Mouse (Mus musculus): Measurements from ENCODE around the gene Tssk1. TPM values are rescaled to one million over a fixed set of nuclear protein-coding genes. Genes with fewer than 3 reads are reported as not detected.
A peak's percentile ranks its signal among the peaks of the same experiment; 100 is the strongest.

The Tssk1 gene
- polyA plus RNA-seq (2016; fragmentation: Nextera tagmentation; extraction: Ambion mirVana), result 0.05 and 0.09 TPM in 2 replicates

GRCm38 (mm10) chr16:17893923-17894322, at the start of gene Tssk1:
Gene Tssk1 (plus strand): TSS chr16:17894223.
- Histone ChIP-seq H3K9me3 (no peaks in the 10 kb centered on the region), H3K4me2 (replicated peaks) (no peak within 1 kb of the TSS), H3K4me3 (no peak within 1 kb of the TSS), H3K9ac (replicated peaks) (no peak within 1 kb of the TSS), H3K36me3 (peaks cover 12% of the 10 kb centered on the region), H3K4me1 (peaks cover 20% of the 10 kb centered on the region), H3K27me3 (no peaks in the 10 kb centered on the region), H3K27ac (replicated peaks) (no peak within 1 kb of the TSS)
- WGBS, result 88% methylated on average over 2 of the region's 2 CpGs
- ATAC-seq (ENCODE audit: low FRiP score, low read depth), result no peak

DNA sequence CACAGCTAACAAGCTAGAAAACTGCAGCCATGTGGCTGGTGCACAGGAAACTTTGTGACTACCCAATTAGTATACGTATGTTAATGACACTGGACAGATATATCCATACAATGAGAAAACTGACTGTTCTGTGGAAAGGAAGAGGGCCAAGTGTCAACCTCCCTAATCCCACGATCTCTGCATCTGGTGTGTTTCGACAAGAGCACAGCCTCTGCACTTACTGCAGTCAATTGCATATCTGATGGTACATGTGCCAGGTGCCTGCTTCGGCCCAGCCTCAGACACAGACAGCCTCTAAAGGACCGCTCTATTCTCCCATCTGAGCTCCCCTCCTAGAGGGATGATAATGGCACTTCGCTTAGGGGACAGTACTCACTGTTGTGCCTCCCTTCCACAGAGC, 45.6 kb upstream of the Tssk1 start:
- 96% methylated on average over 6 of the region's 6 CpGs for WGBS
- Histone ChIP-seq H3K36me3 (peaks cover 91% of the 10 kb centered on the region), H3K27ac (replicated peaks) (0 out of 2 replicates have a peak overlapping the region, but pooled peaks have one; percentile 40), H3K9me3 (no peaks in the 10 kb centered on the region), H3K4me2 (replicated peaks) (no peak overlapping the region), H3K27me3 (no peaks in the 10 kb centered on the region), H3K4me3 (no peak overlapping the region), H3K4me1 (no peaks in the 10 kb centered on the region), H3K9ac (replicated peaks) (no peak overlapping the region)
- no peak for ATAC-seq (ENCODE audit: low FRiP score, low read depth)

DNA sequence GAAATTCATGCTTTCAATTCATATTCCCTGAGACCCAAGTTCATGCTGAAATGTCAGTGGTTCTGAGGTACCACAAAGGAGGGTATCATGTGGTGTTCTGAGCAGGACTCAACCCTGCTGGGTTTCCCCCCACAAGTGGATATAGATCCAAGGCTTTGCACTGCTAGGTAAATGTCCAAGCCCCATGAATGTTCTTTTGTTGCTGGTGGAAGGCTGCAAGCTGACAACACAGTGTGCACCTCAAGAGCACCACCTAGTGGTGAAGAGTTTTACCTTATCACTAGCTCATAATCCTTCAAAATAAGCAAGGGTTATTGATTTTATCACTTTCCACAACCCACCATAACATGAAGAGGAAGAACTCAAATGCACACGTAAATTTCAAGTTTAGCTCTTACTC, 45.1 kb upstream of the Tssk1 start:
- Histone ChIP-seq H3K9ac (replicated peaks) (no peak overlapping the region), H3K4me3 (no peak overlapping the region), H3K27me3 (no peaks in the 10 kb centered on the region), H3K9me3 (no peaks in the 10 kb centered on the region), H3K4me2 (replicated peaks) (no peak overlapping the region), H3K36me3 (peaks cover 89% of the 10 kb centered on the region), H3K4me1 (no peaks in the 10 kb centered on the region), H3K27ac (replicated peaks) (peak overlapping the region; percentile 40; the same call in 1 of the 2 replicates)
- no peak for ATAC-seq (ENCODE audit: low FRiP score, low read depth)
- WGBS, result 36% methylated on average over 1 of the region's 1 CpGs

DNA sequence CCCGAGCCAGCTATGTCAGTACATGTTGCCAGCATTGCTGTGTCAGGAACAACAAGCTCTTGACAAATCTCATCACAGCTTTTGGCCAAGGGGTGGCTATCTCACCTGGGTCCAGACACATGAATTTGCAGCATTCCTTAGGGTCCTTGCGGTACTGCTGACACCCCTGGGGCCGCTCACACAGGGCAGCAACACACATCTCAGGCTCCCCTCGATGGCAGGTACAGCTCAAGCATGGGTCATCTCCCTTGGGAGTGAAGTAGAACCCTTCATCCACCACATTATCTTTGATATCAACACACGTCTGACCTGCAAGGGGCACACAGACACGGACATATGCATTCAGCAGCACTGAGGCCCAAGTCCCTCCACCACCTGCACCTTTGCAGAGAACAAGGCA, 44.5 kb upstream of the Tssk1 start:
- Histone ChIP-seq H3K9ac (replicated peaks) (no peak overlapping the region), H3K36me3 (peaks cover 89% of the 10 kb centered on the region), H3K27me3 (no peaks in the 10 kb centered on the region), H3K4me1 (no peaks in the 10 kb centered on the region), H3K4me3 (no peak overlapping the region), H3K27ac (replicated peaks) (no peak overlapping the region), H3K9me3 (no peaks in the 10 kb centered on the region), H3K4me2 (replicated peaks) (no peak overlapping the region)
- whole genome bisulfite sequencing, result 93% methylated on average over 6 of the region's 6 CpGs
- ATAC-seq (ENCODE audit: low FRiP score, low read depth), result no peak

DNA sequence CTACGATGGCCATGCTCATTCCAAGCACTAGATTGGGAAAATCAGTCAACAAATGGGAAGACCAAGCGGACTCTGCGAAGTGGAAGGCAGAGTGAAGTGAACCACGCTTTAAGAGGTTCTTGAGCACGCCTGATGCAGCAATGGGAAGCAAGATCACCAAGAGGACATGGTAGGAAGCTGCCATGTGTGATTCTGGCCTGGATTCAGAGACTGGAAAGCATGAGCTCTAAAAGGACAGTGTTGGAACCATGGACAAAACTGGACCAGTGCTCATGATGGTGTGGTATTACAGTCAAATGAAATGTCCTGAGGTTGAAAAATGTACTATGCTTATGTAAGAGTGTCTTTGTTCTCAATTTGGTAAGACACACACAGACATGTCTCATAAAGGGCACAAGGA, 42.7 kb upstream of the Tssk1 start:
- no peak overlapping the region for H3K4me3 ChIP-seq
- no peak overlapping the region for H3K9ac ChIP-seq (replicated peaks)
- H3K4me1 ChIP-seq, result no peaks in the 10 kb centered on the region
- H3K4me2 ChIP-seq (replicated peaks), result no peak overlapping the region
- H3K27ac ChIP-seq (replicated peaks), result no peak overlapping the region
- H3K27me3 ChIP-seq, result no peaks in the 10 kb centered on the region
- peaks cover 87% of the 10 kb centered on the region for H3K36me3 ChIP-seq
- 93% methylated on average over 5 of the region's 5 CpGs for WGBS
- ATAC-seq (ENCODE audit: low FRiP score, low read depth), result no peak
- H3K9me3 ChIP-seq, result no peaks in the 10 kb centered on the region

DNA sequence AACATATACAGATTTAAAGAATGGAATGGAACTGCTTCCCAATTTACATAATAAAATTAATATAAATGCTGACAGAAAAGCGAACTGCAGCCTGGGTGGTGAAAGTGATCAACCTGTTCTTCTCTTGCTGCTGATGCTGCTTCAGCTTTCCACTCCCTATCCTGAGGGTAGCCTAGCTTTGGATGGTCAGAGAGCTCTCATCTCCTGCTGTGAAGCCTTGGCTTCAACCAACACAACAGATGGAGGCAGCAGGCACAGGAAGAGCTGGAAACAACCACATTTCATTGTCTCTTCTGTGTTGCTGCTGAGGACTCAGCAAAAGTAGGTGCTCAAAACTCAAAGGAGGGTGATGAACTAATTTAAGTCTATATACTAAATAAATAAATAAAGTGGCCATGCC, 42.2 kb upstream of the Tssk1 start:
- H3K27ac ChIP-seq (replicated peaks), result no peak overlapping the region
- H3K4me3 ChIP-seq, result no peak overlapping the region
- no peak overlapping the region for H3K4me2 ChIP-seq (replicated peaks)
- H3K9me3 ChIP-seq, result no peaks in the 10 kb centered on the region
- H3K9ac ChIP-seq (replicated peaks), result no peak overlapping the region
- peaks cover 87% of the 10 kb centered on the region for H3K36me3 ChIP-seq
- no peaks in the 10 kb centered on the region for H3K4me1 ChIP-seq
- WGBS, result 97% methylated on average over 1 of the region's 1 CpGs
- no peaks in the 10 kb centered on the region for H3K27me3 ChIP-seq
- no peak for ATAC-seq (ENCODE audit: low FRiP score, low read depth)

DNA sequence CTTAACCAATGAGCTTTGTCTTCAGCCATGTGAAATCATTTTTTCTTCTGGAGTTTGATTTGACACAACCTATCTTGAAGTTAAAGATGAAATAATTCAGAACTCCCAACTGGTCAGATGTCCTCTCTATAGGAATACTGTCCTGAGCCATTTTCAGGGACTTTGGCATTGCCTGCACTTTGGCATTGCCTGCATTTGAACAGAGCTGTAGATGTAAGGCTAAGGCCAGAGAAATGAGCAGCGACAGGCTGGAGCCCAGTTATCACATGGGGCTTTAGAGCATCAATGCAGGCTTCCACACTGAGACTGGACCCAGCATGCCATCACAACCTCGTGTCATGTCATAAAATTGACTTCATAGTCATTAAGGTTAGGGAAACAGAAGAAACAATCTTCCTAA, 40.8 kb upstream of the Tssk1 start:
- Histone ChIP-seq H3K4me1 (no peaks in the 10 kb centered on the region), H3K27me3 (no peaks in the 10 kb centered on the region), H3K27ac (replicated peaks) (no peak overlapping the region), H3K9me3 (no peaks in the 10 kb centered on the region), H3K4me3 (no peak overlapping the region), H3K36me3 (peaks cover 90% of the 10 kb centered on the region), H3K9ac (replicated peaks) (no peak overlapping the region), H3K4me2 (replicated peaks) (no peak overlapping the region)
- 91% methylated on average over 2 of the region's 2 CpGs for whole genome bisulfite sequencing
- ATAC-seq (ENCODE audit: low FRiP score, low read depth), result no peak

DNA sequence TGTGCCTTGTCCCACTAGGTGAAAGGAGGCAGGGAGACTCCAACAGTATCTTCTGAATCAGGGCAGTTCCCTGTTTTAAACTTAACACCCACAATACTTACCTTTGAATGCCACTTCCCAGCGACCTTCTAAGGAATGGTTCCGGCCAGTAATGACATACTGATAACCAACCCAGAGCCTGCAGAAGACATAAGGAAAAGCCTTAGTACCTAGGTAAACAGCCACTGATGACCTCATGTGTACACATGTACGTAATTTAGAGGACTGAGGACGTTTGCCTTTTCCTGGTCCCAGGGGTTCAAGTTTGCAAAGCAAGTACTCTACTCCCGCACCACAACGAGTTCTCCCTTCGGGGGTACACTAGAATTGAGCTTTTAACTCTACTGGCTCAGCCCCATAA, 36.9 kb upstream of the Tssk1 start:
- Histone ChIP-seq H3K4me1 (peaks cover 4% of the 10 kb centered on the region; the same call in 1 of the 2 replicates), H3K27ac (replicated peaks) (no peak overlapping the region), H3K4me2 (replicated peaks) (no peak overlapping the region), H3K4me3 (no peak overlapping the region), H3K9ac (replicated peaks) (no peak overlapping the region), H3K27me3 (no peaks in the 10 kb centered on the region), H3K36me3 (peaks cover 78% of the 10 kb centered on the region), H3K9me3 (no peaks in the 10 kb centered on the region)
- 85% methylated on average over 7 of the region's 7 CpGs for WGBS
- ATAC-seq (ENCODE audit: low FRiP score, low read depth), result no peak

GRCm38 (mm10) chr16:17858592-17858991, 35.4 kb upstream of the Tssk1 start:
- no peak overlapping the region for H3K4me3 ChIP-seq
- H3K4me1 ChIP-seq, result peaks cover 10% of the 10 kb centered on the region; the same call in 1 of the 2 replicates
- no peak overlapping the region for H3K27ac ChIP-seq (replicated peaks)
- peaks cover 66% of the 10 kb centered on the region for H3K36me3 ChIP-seq
- no peak overlapping the region for H3K4me2 ChIP-seq (replicated peaks)
- H3K27me3 ChIP-seq, result no peaks in the 10 kb centered on the region
- H3K9ac ChIP-seq (replicated peaks), result no peak overlapping the region
- no peak for ATAC-seq (ENCODE audit: low FRiP score, low read depth)
- H3K9me3 ChIP-seq, result no peaks in the 10 kb centered on the region

DNA sequence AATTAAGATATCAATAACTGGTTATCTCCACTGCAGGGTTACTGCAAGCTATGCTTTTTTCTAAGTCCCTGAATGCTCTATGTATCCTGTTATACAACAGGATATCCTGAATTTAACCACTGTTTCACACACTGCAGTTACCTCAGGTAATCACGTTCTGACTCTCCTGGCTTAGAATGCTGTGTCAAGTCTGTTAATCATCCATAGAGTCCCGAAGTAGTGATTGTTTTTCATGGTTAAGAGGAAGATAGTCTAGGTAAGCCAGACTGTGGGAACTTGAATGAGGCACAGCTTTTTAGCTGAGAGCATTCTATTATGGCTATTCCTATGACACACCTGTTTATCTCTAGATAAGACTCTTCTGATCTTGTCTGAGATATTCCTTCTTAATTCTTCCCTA, 28.7 kb upstream of the Tssk1 start:
- H3K4me3 ChIP-seq, result no peak overlapping the region
- ATAC-seq (ENCODE audit: low FRiP score, low read depth), result no peak
- H3K27ac ChIP-seq (replicated peaks), result no peak overlapping the region
- peaks cover 10% of the 10 kb centered on the region; the same call in 1 of the 2 replicates for H3K4me1 ChIP-seq
- no peak overlapping the region for H3K9ac ChIP-seq (replicated peaks)
- H3K9me3 ChIP-seq, result no peaks in the 10 kb centered on the region
- no peak overlapping the region for H3K4me2 ChIP-seq (replicated peaks)
- H3K36me3 ChIP-seq, result peaks cover 23% of the 10 kb centered on the region
- no peaks in the 10 kb centered on the region for H3K27me3 ChIP-seq
- 91% methylated on average over 2 of the region's 2 CpGs for WGBS

DNA sequence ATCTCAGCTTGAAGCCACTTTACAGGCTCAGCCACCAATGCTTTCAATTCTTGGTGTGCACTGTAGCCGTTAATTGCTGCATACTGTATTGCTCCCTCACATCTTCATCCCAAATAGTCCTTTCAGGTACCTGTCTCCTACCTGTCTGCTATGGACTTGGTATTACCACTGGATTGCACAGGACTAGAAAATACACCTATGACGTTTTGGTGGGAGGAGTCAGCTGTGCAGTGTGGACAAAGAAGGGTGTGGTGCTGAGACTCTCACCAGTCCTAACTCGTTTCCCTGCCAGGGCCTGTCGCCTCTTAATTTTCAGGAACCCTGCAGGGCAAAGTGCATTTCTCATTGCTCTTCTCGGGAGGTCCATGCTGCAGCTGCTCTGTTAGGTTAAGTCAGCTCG, 28.3 kb upstream of the Tssk1 start:
- no peak for ATAC-seq (ENCODE audit: low FRiP score, low read depth)
- Histone ChIP-seq H3K27me3 (no peaks in the 10 kb centered on the region), H3K36me3 (peaks cover 24% of the 10 kb centered on the region), H3K4me1 (peaks cover 10% of the 10 kb centered on the region; the same call in 1 of the 2 replicates), H3K4me2 (replicated peaks) (no peak overlapping the region), H3K9ac (replicated peaks) (no peak overlapping the region), H3K4me3 (no peak overlapping the region), H3K27ac (replicated peaks) (no peak overlapping the region), H3K9me3 (no peaks in the 10 kb centered on the region)
- 79% methylated on average over 6 of the region's 6 CpGs for WGBS

GRCm38 (mm10) chr16:17871248-17871647, 22.8 kb upstream of the Tssk1 start:
- Histone ChIP-seq H3K36me3 (peaks cover 35% of the 10 kb centered on the region), H3K4me1 (no peaks in the 10 kb centered on the region), H3K4me2 (replicated peaks) (no peak overlapping the region), H3K9ac (replicated peaks) (no peak overlapping the region), H3K27ac (replicated peaks) (no peak overlapping the region), H3K27me3 (no peaks in the 10 kb centered on the region), H3K9me3 (no peaks in the 10 kb centered on the region), H3K4me3 (no peak overlapping the region)
- no peak for ATAC-seq (ENCODE audit: low FRiP score, low read depth)
- WGBS, result 90% methylated on average over 5 of the region's 5 CpGs

DNA sequence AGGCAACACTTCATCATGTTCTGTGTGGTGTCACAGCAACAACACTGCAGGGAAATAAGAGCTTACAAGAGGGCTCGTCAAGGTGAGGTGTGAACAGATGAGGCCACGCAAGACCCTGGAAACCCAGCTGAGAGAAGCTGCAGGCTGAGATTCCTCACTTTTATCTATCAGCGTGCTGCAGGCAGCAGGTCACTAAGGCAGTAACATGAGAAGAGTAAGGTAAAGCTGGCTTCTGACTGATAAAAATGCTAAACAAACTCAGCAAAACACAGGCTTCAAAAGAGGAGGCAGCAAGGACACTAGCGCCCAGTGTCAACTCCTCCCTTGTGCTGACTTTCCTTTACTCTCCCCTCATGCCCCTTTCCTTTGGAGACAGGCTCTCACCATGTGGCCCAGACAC, 21.0 kb upstream of the Tssk1 start:
- H3K27ac ChIP-seq (replicated peaks), result no peak overlapping the region
- H3K27me3 ChIP-seq, result no peaks in the 10 kb centered on the region
- H3K4me1 ChIP-seq, result no peaks in the 10 kb centered on the region
- no peak overlapping the region for H3K9ac ChIP-seq (replicated peaks)
- peaks cover 47% of the 10 kb centered on the region for H3K36me3 ChIP-seq
- no peaks in the 10 kb centered on the region for H3K9me3 ChIP-seq
- ATAC-seq (ENCODE audit: low FRiP score, low read depth), result no peak
- no peak overlapping the region for H3K4me2 ChIP-seq (replicated peaks)
- no peak overlapping the region for H3K4me3 ChIP-seq
- WGBS, result 70% methylated on average over 4 of the region's 4 CpGs

Measured in midbrain, embryonic 12.5 days (tissue).